8 mouse cellular contexts compared by ENCODE assay signal in genomic region chr1:156365740-156366139, GRCm38 (mm10). TPM values are rescaled to one million over a fixed set of nuclear protein-coding genes. Genes with fewer than 3 reads are reported as not detected.
DNase-seq lines count a peak whose midpoint lies in the region; ATAC-seq and TF ChIP-seq lines count a peak whose summit lies in the region.

Gene Gm2000 (plus strand): TSS chr1:156366040.

- DNase-seq in kidney, adult 8-10 months, result no peak
- DNase-seq in brain, embryonic 14.5 days (ENCODE audit: low read depth), result no peak
- DNase-seq in gonadal fat pad, adult 2 months (ENCODE audit: low read depth), result no peak
- DNase-seq in large intestine, adult 2 months (ENCODE audit: low read depth, low spot score), result no peak
- DNase-seq in c-Kit-positive CD71-positive TER-119-positive erythroid progenitor cells, embryonic 14.5 days (ENCODE audit: low spot score), result no peak
- no peak for DNase-seq in lung, postnatal 4 days

- no peaks in the 10 kb centered on the region for H3K27me3 ChIP-seq in kidney, embryonic 14.5 days (ENCODE audit: control insufficient read depth, insufficient read depth, low read length)
- no peaks in the 10 kb centered on the region for H3K27me3 ChIP-seq in midbrain, embryonic 12.5 days

- no peak for TF ChIP-seq CTCF in brain, embryonic 14.5 days (IDR thresholded peaks at IDR 0.05; ENCODE audit: borderline replicate concordance, extremely low read depth, insufficient read depth, insufficient read length)

- no peak for TF ChIP-seq POLR2A in brain, embryonic 14.5 days (IDR thresholded peaks at IDR 0.05; ENCODE audit: borderline replicate concordance, extremely low read depth, insufficient read depth, insufficient read length, poor library complexity, severe bottlenecking)

- no peak within 1 kb of the TSS for H3K4me3 ChIP-seq in kidney, embryonic 14.5 days (ENCODE audit: low read length)
- H3K4me3 ChIP-seq in midbrain, embryonic 12.5 days, result no peak within 1 kb of the TSS

- H3K9me3 ChIP-seq in kidney, embryonic 14.5 days (ENCODE audit: control insufficient read depth, low read length), result 0 out of 2 replicates have a peak, but pooled peaks cover 3% of the 10 kb centered on the region
- H3K9me3 ChIP-seq in midbrain, embryonic 12.5 days, result 0 out of 2 replicates have a peak, but pooled peaks cover 4% of the 10 kb centered on the region

- 86% methylated on average over 8 of the region's 8 CpGs for WGBS in kidney, embryonic 14.5 days
- WGBS in large intestine, adult 2 months, result 89% methylated on average over 8 of the region's 8 CpGs
- WGBS in midbrain, embryonic 12.5 days, result 92% methylated on average over 8 of the region's 8 CpGs

- no peak for ATAC-seq in kidney, embryonic 14.5 days (ENCODE audit: low FRiP score, low TSS enrichment)
- ATAC-seq in midbrain, embryonic 12.5 days (ENCODE audit: low FRiP score, low read depth), result no peak

- H3K4me1 ChIP-seq in kidney, embryonic 14.5 days (ENCODE audit: control insufficient read depth, insufficient read depth, low read length), result no peaks in the 10 kb centered on the region
- no peaks in the 10 kb centered on the region for H3K4me1 ChIP-seq in midbrain, embryonic 12.5 days

- no peaks in the 10 kb centered on the region for H3K36me3 ChIP-seq in kidney, embryonic 14.5 days (ENCODE audit: control insufficient read depth, insufficient read depth, low read length)
- no peaks in the 10 kb centered on the region for H3K36me3 ChIP-seq in midbrain, embryonic 12.5 days

- no peak within 1 kb of the TSS for H3K9ac ChIP-seq in kidney, embryonic 14.5 days (ENCODE audit: low read depth, low read length)
- no peak within 1 kb of the TSS for H3K9ac ChIP-seq in midbrain, embryonic 12.5 days (replicated peaks)

- no peak within 1 kb of the TSS for H3K27ac ChIP-seq in kidney, embryonic 14.5 days (ENCODE audit: low read depth, low read length)
- no peak within 1 kb of the TSS for H3K27ac ChIP-seq in midbrain, embryonic 12.5 days (replicated peaks)

- H3K4me2 ChIP-seq in kidney, embryonic 14.5 days (replicated peaks; ENCODE audit: low read depth, low read length), result no peak within 1 kb of the TSS
- H3K4me2 ChIP-seq in midbrain, embryonic 12.5 days (replicated peaks), result no peak within 1 kb of the TSS

RNA-seq across cellular contexts. Expression of gene Gm2000, which starts in this region (rescaled TPM):
- polyA plus RNA-seq in kidney, embryonic 14.5 days (2014; fragmentation: Nextera tagmentation; extraction: Ambion mirVana), result 1,003 and 1,410 TPM in 2 replicates
- polyA plus RNA-seq in brain, embryonic 14.5 days (2012; rRNA removed), result 46.3 and 64.0 TPM in 2 replicates
- 25.6 and 38.5 TPM in 2 replicates for polyA plus RNA-seq in gonadal fat pad, adult 2 months (2012; rRNA removed)
- polyA plus RNA-seq in large intestine, adult 2 months (2012; rRNA removed), result 20.2 and 36.3 TPM in 2 replicates
- 683 and 713 TPM in 2 replicates for polyA plus RNA-seq in midbrain, embryonic 12.5 days (2016; fragmentation: Nextera tagmentation; extraction: Ambion mirVana)

Comparison
In these comparisons a context has a peak if more than half of its experiments do, and no peak if none do; other contexts are left out.
1. RNA of gene Gm2000 (polyA plus RNA-seq): 1,003 to 1,410 TPM in kidney, embryonic 14.5 days and 683 to 713 TPM in midbrain, embryonic 12.5 days; 46.3 to 64.0 TPM in brain, embryonic 14.5 days, 20.2 to 36.3 TPM in large intestine, adult 2 months and 25.6 to 38.5 TPM in gonadal fat pad, adult 2 months; every median in the first group is over 10 times any median in the second.